Mouse (Mus musculus) brain, embryonic 14.5 days (tissue): ENCODE measurements at regions not wholly inside any gene's neighbourhood (a gene's known extent, or its start where the extent isn't known, plus 50 kb on each side); places are given as distances from the start of the nearest gene placed in this dataset.

Experiments used
- CTCF ChIP-seq: fragments of 200-500 bp; IDR thresholded peaks from 2 replicates; pipeline ENCODE4 v1.5.1; 2012; ENCODE audit warnings: inconsistent platforms, mild to moderate bottlenecking, moderate library complexity, borderline replicate concordance; ENCODE audit not compliant: insufficient read depth, insufficient read length; ENCODE audit errors: extremely low read depth
- POLR2A ChIP-seq: fragments of 200-500 bp; IDR thresholded peaks from 2 replicates; pipeline ENCODE4 v1.6.1; 2012; ENCODE audit warnings: mild to moderate bottlenecking, inconsistent platforms, borderline replicate concordance; ENCODE audit not compliant: poor library complexity, insufficient read depth, insufficient read length, severe bottlenecking; ENCODE audit errors: extremely low read depth

DNA sequence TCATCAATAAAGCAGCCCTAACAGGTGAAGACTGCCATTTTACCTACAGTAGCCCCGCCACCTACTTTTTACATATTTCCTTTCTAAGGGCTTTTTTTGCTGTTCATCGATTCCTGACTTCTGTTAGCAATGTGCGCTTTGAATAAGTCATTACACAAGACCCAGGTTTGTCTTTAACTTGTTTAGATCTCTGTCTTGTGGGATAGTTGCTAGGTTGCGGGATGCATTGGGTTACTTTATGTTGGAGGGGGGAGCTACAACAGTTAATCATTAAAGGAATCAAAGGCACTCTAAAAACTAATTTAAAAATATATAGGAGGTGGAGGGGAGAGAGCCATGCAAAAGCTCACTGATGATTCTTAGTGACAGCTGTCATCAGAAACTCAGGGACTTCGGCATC is 202.3 kb downstream of the Stim2 start:
- TF ChIP-seq POLR2A (no peak), CTCF (no peak)
